Mouse (Mus musculus): ENCODE results near the gene Ankrd34c. TPM values are rescaled to one million over a fixed set of nuclear protein-coding genes. Genes with fewer than 3 reads are reported as not detected.

The Ankrd34c gene
- not detected in 2 replicates for polyA plus RNA-seq (2016; fragmentation: Nextera tagmentation; extraction: Ambion mirVana)

DNA sequence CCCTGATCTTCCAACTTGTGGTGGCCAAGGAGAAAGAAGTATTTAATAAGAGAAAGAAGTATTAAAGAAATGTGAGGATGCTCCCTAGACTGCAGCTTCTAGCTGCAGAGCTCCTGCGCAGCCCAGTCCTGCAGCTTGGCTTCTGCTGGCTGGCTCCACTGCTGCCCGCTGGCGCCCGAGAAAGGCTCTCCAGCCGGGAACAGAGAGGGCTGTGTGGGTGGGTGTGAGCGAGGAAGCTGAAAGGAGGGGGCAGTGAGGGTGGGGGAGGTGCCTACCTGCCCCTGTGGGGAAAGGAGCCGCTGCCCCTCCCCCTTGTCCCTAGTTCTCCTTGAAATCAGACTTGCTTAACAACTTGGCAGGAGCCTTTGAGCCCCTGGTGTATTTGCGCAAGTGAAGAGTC lies at the start of gene Ankrd34c:
TSS of gene Ankrd34c (minus strand) at position 181 of the 400 bp plus-strand sequence.
- Histone ChIP-seq H3K27me3 (replicated peaks) (peaks cover 21% of the 10 kb centered on the region), H3K36me3 (no peaks in the 10 kb centered on the region), H3K4me2 (replicated peaks) (peak within 1 kb of the TSS; percentile 30; the same call in 1 of the 2 replicates), H3K4me3 (no peak within 1 kb of the TSS), H3K4me1 (no peaks in the 10 kb centered on the region), H3K9me3 (no peaks in the 10 kb centered on the region), H3K9ac (no peak within 1 kb of the TSS), H3K27ac (no peak within 1 kb of the TSS)
- WGBS = 3% methylated on average over 8 of the region's 8 CpGs
- no peak for ATAC-seq (ENCODE audit: low FRiP score, low read depth)

DNA sequence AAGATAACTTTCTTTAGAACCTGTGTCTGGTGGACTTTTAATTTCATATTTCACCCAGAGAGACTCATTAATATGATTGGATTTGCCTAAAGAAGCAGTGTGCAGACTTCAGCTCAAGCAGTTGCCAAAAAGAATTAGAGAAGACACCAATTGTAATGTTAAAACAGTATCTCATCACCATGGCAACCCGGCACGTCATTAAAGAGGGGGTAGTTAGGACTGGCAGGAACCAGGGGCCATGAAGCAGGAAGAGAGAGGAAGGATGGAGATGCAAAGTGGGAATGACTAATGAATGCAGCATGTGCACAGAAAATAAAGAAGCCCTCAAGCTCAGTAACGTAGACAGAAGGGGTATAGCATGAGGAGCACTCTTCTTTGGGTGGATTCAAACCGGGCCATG lies 49.3 kb upstream of the Ankrd34c start:
- 58% methylated on average over 4 of the region's 4 CpGs for WGBS
- no peaks in the 10 kb centered on the region for H3K36me3 ChIP-seq
- H3K9ac ChIP-seq = no peak overlapping the region
- H3K4me3 ChIP-seq = no peak overlapping the region
- H3K9me3 ChIP-seq = no peaks in the 10 kb centered on the region
- H3K4me1 ChIP-seq = no peaks in the 10 kb centered on the region
- H3K27me3 ChIP-seq (replicated peaks) = no peaks in the 10 kb centered on the region
- no peak for ATAC-seq (ENCODE audit: low FRiP score, low read depth)
- H3K27ac ChIP-seq = no peak overlapping the region
- H3K4me2 ChIP-seq (replicated peaks) = no peak overlapping the region

DNA sequence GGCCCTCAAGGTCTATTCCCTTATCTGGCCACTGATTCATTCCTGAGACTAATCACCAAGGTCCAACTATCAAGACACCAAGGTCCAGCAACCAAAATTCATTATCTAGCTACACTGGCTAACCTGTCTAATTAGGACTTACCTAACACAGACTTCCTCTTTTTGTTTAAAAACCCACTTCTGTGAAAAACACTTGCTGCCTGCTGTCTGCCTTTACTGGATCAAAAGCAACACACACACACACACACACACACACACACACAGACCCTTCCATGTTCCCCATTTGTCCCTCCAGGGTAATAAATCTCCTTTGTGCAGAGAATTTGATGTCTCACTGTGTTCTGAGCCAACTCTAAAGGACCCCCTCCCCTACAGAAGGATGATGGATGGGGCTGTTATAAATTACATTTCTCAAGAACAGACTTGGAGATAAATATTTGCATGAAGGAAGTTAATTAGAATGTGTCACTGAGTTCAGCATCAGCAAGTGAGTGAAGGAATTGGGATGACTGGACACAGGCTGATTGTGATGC lies 43.2 kb upstream of the Ankrd34c start:
- Histone ChIP-seq H3K4me1 (no peaks in the 10 kb centered on the region), H3K4me3 (no peak overlapping the region), H3K36me3 (no peaks in the 10 kb centered on the region), H3K9me3 (no peaks in the 10 kb centered on the region), H3K27me3 (replicated peaks) (no peaks in the 10 kb centered on the region), H3K4me2 (replicated peaks) (no peak overlapping the region), H3K27ac (no peak overlapping the region), H3K9ac (no peak overlapping the region)
- ATAC-seq (ENCODE audit: low FRiP score, low read depth) = no peak

DNA sequence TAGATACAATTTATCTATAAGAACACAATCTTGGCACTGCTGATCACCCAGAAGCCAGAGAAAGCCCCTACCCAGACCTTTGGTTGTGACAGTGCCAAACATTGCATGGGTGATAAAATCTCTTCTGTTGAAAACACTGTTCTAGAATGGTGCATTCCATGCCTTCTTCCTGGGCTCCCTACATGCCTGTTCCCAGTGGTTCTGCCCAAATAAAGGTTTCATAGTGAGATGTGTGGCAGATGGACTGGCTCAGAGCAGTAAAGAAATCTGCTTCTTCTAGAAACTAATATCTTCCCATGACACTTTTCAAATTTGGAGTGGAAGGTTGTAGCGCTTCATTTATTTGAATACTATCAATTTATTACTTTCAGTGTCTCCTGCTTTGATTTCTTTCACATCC lies 41.0 kb upstream of the Ankrd34c start:
- Histone ChIP-seq H3K27ac (no peak overlapping the region), H3K4me1 (no peaks in the 10 kb centered on the region), H3K9me3 (no peaks in the 10 kb centered on the region), H3K9ac (no peak overlapping the region), H3K36me3 (no peaks in the 10 kb centered on the region), H3K27me3 (replicated peaks) (no peaks in the 10 kb centered on the region), H3K4me2 (replicated peaks) (no peak overlapping the region), H3K4me3 (no peak overlapping the region)
- ATAC-seq (ENCODE audit: low FRiP score, low read depth) = no peak
- 100% methylated on average over 1 of the region's 1 CpGs for WGBS

DNA sequence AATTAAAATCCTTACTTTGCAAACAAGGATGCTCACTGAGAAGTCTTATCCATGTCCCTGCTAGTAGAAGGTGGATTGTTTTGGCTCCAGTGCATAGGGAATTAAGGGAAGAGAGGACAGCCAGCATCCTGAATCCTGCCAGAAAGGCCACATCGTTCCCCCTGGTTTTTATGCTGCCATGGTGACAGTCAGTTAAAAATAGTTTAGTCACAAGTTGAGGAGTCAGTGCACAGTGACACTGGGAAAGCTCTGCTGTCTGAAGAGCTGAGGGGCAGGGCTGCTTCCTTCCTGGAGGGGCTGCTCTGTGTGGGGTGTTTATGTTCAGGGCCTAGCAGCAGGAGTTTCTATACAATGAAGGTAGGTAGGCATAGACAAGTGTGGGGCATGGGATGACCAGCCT lies 32.9 kb upstream of the Ankrd34c start:
- no peak overlapping the region for H3K4me3 ChIP-seq
- no peak overlapping the region for H3K4me2 ChIP-seq (replicated peaks)
- H3K27me3 ChIP-seq (replicated peaks) = no peaks in the 10 kb centered on the region
- ATAC-seq (ENCODE audit: low FRiP score, low read depth) = no peak
- 51% methylated on average over 1 of the region's 1 CpGs for WGBS
- H3K4me1 ChIP-seq = no peaks in the 10 kb centered on the region
- H3K27ac ChIP-seq = no peak overlapping the region
- H3K9ac ChIP-seq = no peak overlapping the region
- H3K36me3 ChIP-seq = no peaks in the 10 kb centered on the region
- H3K9me3 ChIP-seq = no peaks in the 10 kb centered on the region

DNA sequence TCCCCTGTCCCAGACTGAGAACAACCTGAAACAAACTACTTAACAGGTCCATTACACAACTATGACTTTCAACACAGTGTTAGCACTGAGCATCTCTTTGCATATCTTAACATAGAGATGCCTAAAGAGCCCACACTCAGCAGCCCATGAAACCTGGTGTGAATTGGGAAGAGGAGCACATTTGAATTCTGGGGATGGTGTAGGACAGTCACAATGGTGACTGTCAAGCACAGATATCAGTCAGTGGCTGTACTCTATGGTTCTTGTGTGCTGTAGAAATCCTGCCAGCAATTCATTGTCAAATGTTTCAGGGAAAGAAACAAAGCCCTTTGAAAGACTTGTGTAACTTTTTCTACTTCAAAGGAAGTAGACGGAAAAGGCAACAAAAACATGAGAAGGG lies 23.7 kb upstream of the Ankrd34c start:
- no peaks in the 10 kb centered on the region for H3K27me3 ChIP-seq (replicated peaks)
- no peaks in the 10 kb centered on the region for H3K36me3 ChIP-seq
- H3K9me3 ChIP-seq = no peaks in the 10 kb centered on the region
- no peak overlapping the region for H3K9ac ChIP-seq
- WGBS = 26% methylated on average over 1 of the region's 1 CpGs
- H3K4me2 ChIP-seq (replicated peaks) = no peak overlapping the region
- no peak overlapping the region for H3K4me3 ChIP-seq
- ATAC-seq (ENCODE audit: low FRiP score, low read depth) = no peak
- no peaks in the 10 kb centered on the region for H3K4me1 ChIP-seq
- no peak overlapping the region for H3K27ac ChIP-seq

DNA sequence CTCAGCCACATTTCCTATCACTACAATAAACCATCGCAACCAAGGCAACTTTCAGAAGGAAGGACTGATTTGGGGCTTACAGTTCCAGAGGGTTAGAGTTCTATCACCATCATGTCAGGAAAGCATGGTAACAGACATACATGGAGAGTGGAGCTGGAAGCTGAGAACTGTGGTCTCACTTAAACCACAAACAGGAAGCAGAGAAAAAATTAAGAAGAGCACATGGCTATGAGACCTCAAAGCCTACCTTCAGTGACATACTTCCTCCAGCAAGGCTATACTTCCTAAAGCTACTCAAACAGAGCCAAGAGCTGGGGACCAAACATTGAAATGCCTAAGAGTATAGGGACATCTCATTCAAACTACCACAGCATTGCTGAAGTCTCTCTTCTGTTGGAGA lies 20.3 kb upstream of the Ankrd34c start:
- WGBS = 94% methylated on average over 1 of the region's 1 CpGs
- no peaks in the 10 kb centered on the region for H3K9me3 ChIP-seq
- no peaks in the 10 kb centered on the region for H3K27me3 ChIP-seq (replicated peaks)
- no peaks in the 10 kb centered on the region for H3K4me1 ChIP-seq
- H3K4me3 ChIP-seq = no peak overlapping the region
- no peaks in the 10 kb centered on the region for H3K36me3 ChIP-seq
- H3K9ac ChIP-seq = no peak overlapping the region
- no peak for ATAC-seq (ENCODE audit: low FRiP score, low read depth)
- no peak overlapping the region for H3K27ac ChIP-seq
- no peak overlapping the region for H3K4me2 ChIP-seq (replicated peaks)

DNA sequence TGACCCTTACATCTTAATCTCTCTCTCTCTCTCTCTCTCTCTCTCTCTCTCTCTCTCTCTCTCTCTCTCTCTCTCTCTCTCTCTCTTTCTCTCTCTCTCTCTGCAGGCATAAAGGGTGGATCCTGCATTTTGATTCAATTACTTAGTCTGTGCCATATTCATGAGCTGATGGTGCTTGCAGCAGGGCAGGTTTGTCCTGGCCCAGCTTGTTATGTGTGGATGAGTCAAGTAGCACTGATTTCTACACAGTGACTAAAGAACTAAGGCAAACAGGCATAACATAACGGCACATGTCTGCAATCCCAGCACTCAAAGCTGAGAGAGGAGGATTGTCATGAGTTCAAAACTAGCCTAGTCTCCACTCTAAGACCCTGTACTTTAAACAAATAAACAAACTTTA lies 19.9 kb upstream of the Ankrd34c start:
- Histone ChIP-seq H3K9ac (no peak overlapping the region), H3K27ac (no peak overlapping the region), H3K4me3 (no peak overlapping the region), H3K36me3 (no peaks in the 10 kb centered on the region), H3K4me2 (replicated peaks) (no peak overlapping the region), H3K9me3 (no peaks in the 10 kb centered on the region), H3K4me1 (no peaks in the 10 kb centered on the region), H3K27me3 (replicated peaks) (no peaks in the 10 kb centered on the region)
- ATAC-seq (ENCODE audit: low FRiP score, low read depth) = no peak
- WGBS = 92% methylated on average over 1 of the region's 1 CpGs

DNA sequence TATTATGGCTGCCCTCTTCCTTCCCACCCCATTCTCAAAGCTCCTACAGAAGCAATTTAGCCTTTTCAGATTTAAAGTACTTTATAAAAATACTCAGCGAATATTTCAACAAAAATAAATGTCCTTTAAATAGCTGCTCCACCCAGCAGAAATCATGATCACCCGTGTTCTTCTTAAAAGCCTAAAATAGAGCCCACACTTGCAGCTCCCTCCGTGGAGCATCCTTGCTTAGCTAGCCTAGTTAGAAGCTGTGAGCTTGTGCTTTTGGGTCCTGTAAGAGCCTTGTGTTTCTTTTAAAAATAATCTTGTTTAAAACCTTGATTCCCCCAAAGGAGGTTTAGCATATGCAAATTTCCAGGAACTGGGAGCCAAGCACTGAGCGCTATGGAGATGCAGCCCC lies 19.3 kb upstream of the Ankrd34c start:
- Histone ChIP-seq H3K4me3 (no peak overlapping the region), H3K9ac (no peak overlapping the region), H3K36me3 (no peaks in the 10 kb centered on the region), H3K4me1 (no peaks in the 10 kb centered on the region), H3K27me3 (replicated peaks) (no peaks in the 10 kb centered on the region), H3K27ac (no peak overlapping the region), H3K4me2 (replicated peaks) (no peak overlapping the region), H3K9me3 (no peaks in the 10 kb centered on the region)
- 46% methylated on average over 4 of the region's 4 CpGs for WGBS
- no peak for ATAC-seq (ENCODE audit: low FRiP score, low read depth)

DNA sequence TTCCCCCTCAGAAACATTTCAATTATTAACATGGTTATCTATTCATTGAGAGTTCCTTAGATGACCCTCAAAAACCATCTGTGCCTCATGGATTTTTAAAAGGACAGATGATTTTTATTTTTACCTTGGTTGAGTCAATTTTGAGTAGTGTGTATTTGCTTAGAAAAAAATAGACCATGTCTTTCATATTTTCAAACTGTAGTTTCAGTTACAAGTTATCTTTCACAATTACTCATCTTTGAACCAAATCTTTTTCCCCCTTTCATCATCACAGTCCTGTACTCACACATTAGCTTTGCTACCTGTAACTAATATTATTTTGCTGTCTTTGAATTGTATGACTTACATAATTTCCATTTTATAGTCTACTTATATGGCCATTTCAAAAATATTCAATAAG lies 1.8 kb upstream of the Ankrd34c start:
- Histone ChIP-seq H3K9ac (no peak overlapping the region), H3K36me3 (no peaks in the 10 kb centered on the region), H3K4me2 (replicated peaks) (no peak overlapping the region), H3K27ac (no peak overlapping the region), H3K4me1 (no peaks in the 10 kb centered on the region), H3K4me3 (no peak overlapping the region), H3K9me3 (no peaks in the 10 kb centered on the region), H3K27me3 (replicated peaks) (peaks cover 21% of the 10 kb centered on the region)
- ATAC-seq (ENCODE audit: low FRiP score, low read depth) = no peak

DNA sequence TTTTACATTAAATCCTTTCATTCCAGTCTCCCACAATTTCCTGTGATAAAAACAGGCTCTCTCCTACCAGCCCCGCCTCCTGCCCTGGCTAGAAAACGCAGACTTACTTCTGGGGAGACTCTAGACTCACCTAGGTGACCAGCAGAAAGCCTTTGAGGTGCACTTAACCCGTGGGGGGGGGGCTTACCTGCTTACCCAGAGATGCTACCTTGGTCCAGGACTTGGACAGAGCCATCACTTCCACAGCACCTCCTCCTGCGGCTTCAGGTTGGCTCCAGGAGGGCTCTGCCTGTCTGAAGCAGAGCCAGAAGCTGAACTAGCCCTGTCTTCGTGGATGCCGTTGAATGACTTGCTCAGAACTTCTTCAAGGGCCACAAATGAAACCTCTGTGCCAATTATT lies 387 bp downstream of the Ankrd34c start:
- WGBS = 7% methylated on average over 6 of the region's 6 CpGs
- Histone ChIP-seq H3K4me2 (replicated peaks) (peak overlapping the region; percentile 30; the same call in 1 of the 2 replicates), H3K27me3 (replicated peaks) (peaks cover 21% of the 10 kb centered on the region), H3K9ac (no peak overlapping the region), H3K27ac (no peak overlapping the region), H3K9me3 (no peaks in the 10 kb centered on the region), H3K4me1 (no peaks in the 10 kb centered on the region), H3K36me3 (no peaks in the 10 kb centered on the region), H3K4me3 (no peak overlapping the region)
- ATAC-seq (ENCODE audit: low FRiP score, low read depth) = no peak

DNA sequence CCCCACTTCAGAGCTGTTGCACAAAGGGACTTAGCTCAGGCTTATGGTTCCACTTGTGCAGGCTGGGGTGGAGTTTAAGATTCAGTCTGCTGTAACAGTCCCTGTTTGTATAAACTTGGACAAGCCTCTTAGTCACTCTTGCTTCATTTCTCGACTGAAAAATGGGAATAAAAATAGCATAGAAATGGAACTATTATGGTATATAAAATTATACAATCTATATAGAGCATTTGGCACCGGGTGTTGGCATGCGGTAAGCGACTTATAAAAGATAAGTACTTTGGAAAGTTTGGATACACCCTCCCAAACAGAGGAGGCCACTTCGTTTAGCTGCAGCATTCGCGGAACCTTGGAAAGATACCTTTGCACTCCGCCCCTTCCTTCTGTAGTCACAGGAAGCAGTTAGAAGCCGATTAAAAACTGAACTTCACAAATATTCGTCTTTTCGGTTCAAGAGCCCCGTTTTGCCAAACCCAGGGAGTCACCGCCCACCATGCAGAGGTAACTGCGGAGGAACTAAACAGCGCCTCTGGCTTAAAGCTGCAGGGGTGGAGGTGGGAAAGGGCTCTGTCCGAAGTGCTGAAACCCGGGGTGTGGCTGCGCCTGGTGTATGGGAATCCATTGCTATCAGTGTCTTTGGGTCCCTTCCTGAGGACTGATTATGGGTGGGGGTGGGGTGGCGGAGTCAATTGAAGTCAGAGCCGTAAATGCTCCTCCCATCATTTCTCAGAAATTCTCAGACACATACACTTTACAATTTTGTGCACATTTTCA lies 1.2 kb downstream of the Ankrd34c start:
- Histone ChIP-seq H3K9me3 (no peaks in the 10 kb centered on the region), H3K27ac (no peak overlapping the region), H3K4me3 (no peak overlapping the region), H3K27me3 (replicated peaks) (peaks cover 21% of the 10 kb centered on the region), H3K36me3 (no peaks in the 10 kb centered on the region), H3K4me2 (replicated peaks) (peak overlapping the region; percentile 18; the same call in 1 of the 2 replicates), H3K9ac (no peak overlapping the region), H3K4me1 (no peaks in the 10 kb centered on the region)
- ATAC-seq (ENCODE audit: low FRiP score, low read depth) = no peak
- WGBS = 8% methylated on average over 20 of the region's 20 CpGs

DNA sequence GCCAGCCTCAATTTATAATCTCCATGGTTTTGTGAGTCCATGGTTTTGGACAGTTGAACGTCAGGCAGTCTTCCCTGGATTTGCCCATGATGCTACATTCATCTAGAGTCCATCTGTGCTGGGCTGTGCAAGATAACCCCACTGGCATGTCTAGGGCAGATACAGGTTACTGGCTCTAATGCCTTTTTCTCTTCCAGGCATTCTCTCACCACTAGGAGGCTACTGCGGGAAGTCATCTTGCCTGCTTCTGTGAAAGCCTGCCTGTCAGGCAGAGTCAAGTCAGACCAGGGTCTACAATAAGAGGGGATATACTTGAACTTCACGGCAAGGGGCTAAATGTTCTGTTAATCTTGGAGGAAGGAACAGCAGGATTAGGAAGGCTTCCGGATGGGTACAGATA lies 31.4 kb downstream of the Ankrd34c start:
- H3K4me3 ChIP-seq = no peak overlapping the region
- no peak overlapping the region for H3K9ac ChIP-seq
- H3K9me3 ChIP-seq = no peaks in the 10 kb centered on the region
- WGBS = 32% methylated on average over 4 of the region's 4 CpGs
- H3K4me2 ChIP-seq (replicated peaks) = no peak overlapping the region
- H3K27ac ChIP-seq = no peak overlapping the region
- no peaks in the 10 kb centered on the region for H3K27me3 ChIP-seq (replicated peaks)
- peaks cover 8% of the 10 kb centered on the region; the same call in 1 of the 2 replicates for H3K4me1 ChIP-seq
- no peak for ATAC-seq (ENCODE audit: low FRiP score, low read depth)
- no peaks in the 10 kb centered on the region for H3K36me3 ChIP-seq

Data from neural tube, embryonic 12.5 days (tissue).